Mouse (Mus musculus): Measurements from ENCODE around the gene Kctd20. TPM values are rescaled to one million over a fixed set of nuclear protein-coding genes. Genes with fewer than 3 reads are reported as not detected.
A peak's percentile ranks its signal among the peaks of the same experiment; 100 is the strongest.

Kctd20 gene
- polyA plus RNA-seq (2014; fragmentation: Nextera tagmentation; extraction: Ambion mirVana), result 78.9 and 82.8 TPM in 2 replicates

DNA sequence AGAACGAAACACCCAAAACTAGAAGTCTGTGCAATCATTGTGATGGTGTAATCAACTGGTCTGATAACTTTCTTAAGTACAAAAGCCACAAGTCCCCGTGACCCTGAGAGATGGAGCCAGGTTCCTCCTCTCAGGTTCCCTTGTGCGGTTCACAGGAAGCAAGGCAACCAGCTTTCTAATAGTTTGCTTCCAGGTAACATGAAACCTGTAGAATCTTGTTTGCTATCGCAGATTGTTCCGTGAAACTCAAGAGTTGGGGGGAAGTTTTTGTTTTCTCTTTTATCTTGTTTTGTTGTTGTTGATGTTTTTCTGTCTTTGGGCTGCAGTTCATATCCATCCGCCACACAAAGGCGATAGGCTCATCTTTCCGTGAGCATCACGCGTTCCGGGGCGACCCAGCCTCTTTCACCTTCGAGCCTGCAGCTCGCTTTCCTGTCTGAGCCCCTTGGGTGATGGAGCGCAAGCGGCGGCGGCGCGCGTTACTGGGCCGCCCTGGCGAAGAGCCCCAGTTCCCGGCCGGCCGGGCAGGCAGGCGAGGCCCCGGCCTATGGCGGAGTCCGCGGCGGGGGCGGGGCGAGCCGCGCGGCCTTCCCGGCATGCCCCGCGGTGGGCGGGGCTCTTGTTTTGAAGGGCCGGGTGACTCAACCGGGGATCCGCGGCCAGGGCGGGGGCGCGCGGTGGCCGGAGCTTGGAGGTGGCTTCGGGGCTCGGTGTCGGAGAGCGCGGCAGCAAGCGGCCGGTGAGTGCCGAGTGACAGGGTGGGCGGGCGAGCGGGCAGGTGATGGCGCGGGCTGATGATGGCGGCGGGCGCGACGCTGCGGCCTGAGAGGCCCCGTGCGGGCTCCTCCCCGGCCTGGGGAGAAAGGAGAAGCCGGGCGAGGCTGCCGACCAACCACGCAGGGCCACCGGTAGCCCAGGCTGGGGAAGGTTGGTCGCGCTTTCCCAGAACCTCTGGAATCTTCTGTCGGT, at the start of gene Kctd20:
Kctd20 (plus strand) TSS at position 120 of the 969 bp plus-strand sequence.
- no peaks in the 10 kb centered on the region for H3K36me3 ChIP-seq (replicated peaks; ENCODE audit: control insufficient read depth, insufficient read depth)
- peaks cover 21% of the 10 kb centered on the region for H3K4me1 ChIP-seq (replicated peaks; ENCODE audit: control insufficient read depth, insufficient read depth, low read length)
- H3K4me2 ChIP-seq (replicated peaks), result peak within 1 kb of the TSS; percentile 95
- H3K4me3 ChIP-seq (replicated peaks; ENCODE audit: low read length), result peak within 1 kb of the TSS; percentile 80
- H3K27ac ChIP-seq, result peak within 1 kb of the TSS; percentile 98
- H3K27me3 ChIP-seq (ENCODE audit: control insufficient read depth, insufficient read depth, low read length), result no peaks in the 10 kb centered on the region
- peak; percentile 93 for DNase-seq (ENCODE audit: low spot score)
- 2% methylated on average over 64 of the region's 80 CpGs for WGBS
- peak; percentile 94 for ATAC-seq (ENCODE audit: low FRiP score)
- H3K9ac ChIP-seq, result peak within 1 kb of the TSS; percentile 84
- H3K9me3 ChIP-seq (ENCODE audit: control insufficient read depth, low read length), result peaks cover 5% of the 10 kb centered on the region

DNA sequence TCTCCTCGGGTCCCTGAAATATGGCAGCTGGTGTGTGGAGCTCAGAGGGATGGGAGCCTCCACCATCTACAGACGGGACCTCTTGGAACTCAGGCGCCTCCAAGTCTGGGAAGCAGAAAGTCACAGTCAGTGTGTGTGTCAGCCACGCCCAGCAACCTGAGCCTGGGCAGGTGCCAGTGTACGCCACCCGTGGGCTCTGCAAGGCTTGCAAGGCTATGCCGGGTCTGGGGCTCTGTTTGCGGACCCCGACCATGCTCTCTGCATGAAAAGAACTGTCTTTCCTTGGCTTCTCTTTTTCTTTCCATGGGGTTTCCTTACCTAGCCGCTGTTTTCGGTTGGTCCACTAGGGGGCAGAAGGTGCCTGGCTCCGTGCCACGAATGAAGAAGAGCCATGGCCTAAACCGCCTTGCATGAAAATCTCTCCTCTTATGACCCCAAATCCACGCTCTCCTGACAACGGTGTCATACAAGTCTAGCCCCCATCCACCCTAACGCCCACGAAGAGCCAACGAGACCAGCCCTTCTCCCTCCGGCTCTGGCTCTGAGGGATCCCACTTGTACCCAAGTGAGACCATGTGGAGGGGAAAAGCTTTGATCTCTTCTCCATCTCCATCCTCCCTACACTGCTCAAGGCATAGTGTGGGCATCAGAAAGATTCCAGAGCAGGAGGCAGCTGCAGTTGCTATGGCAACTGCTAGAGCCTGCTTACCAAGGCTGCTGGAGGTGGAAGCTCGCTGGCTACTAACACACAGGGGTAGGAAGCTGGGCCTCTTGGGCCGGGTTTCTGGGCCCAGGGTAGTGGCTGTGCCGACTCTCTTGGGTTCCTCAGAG, 47.0 kb upstream of the Kctd20 start:
- Histone ChIP-seq H3K4me2 (replicated peaks) (peak overlapping the region; percentile 6; the same call in 1 of the 2 replicates), H3K4me3 (replicated peaks; ENCODE audit: low read length) (no peak overlapping the region), H3K27ac (peak overlapping the region; percentile 87), H3K27me3 (ENCODE audit: control insufficient read depth, insufficient read depth, low read length) (peaks cover 7% of the 10 kb centered on the region), H3K36me3 (replicated peaks; ENCODE audit: control insufficient read depth, insufficient read depth) (no peaks in the 10 kb centered on the region), H3K9me3 (ENCODE audit: control insufficient read depth, low read length) (no peaks in the 10 kb centered on the region), H3K9ac (peak overlapping the region; percentile 31; the same call in 1 of the 2 replicates), H3K4me1 (replicated peaks; ENCODE audit: control insufficient read depth, insufficient read depth, low read length) (peaks cover 18% of the 10 kb centered on the region)
- peak; percentile 84 for ATAC-seq (ENCODE audit: low FRiP score)
- WGBS, result 25% methylated on average over 23 of the region's 23 CpGs
- peak; percentile 83 for DNase-seq (ENCODE audit: low spot score)

DNA sequence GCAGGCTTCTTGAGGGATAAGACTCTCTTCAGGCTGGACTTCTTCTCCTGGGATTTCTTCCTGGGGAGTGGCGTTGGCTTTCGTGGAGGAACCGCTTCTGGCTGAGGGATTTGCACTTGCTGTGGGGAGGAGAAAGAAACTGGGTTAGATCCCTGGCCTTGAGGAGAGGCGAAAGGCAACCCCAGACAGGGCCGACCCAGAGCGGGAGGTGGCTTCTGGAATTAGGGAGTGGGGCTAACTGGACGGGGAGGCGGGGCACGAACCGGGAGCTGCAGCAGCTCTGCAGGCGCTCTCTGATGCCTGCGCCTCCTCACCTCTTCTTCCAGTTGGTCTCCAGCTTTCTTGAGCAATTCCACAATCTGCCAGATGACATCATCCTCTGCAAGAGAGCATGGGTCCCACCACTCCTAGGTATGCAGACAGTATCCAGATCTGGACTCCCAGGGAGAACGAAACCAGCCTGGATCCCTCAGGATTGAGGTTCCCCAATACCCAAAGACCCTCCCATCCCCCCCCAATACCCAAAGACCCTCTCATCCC, 46.3 kb upstream of the Kctd20 start:
- DNase-seq (ENCODE audit: low spot score) (no peak), ATAC-seq (ENCODE audit: low FRiP score) (no peak)
- peaks cover 10% of the 10 kb centered on the region for H3K27me3 ChIP-seq (ENCODE audit: control insufficient read depth, insufficient read depth, low read length)
- 71% methylated on average over 13 of the region's 13 CpGs for WGBS
- 0 out of 2 replicates have a peak overlapping the region, but pooled peaks have one; percentile 6 for H3K4me2 ChIP-seq (replicated peaks)
- H3K4me1 ChIP-seq (replicated peaks; ENCODE audit: control insufficient read depth, insufficient read depth, low read length), result peaks cover 18% of the 10 kb centered on the region
- H3K27ac ChIP-seq, result peak overlapping the region; percentile 87
- H3K36me3 ChIP-seq (replicated peaks; ENCODE audit: control insufficient read depth, insufficient read depth), result no peaks in the 10 kb centered on the region
- H3K9ac ChIP-seq, result 0 out of 2 replicates have a peak overlapping the region, but pooled peaks have one; percentile 31
- H3K4me3 ChIP-seq (replicated peaks; ENCODE audit: low read length), result no peak overlapping the region
- H3K9me3 ChIP-seq (ENCODE audit: control insufficient read depth, low read length), result no peaks in the 10 kb centered on the region

DNA sequence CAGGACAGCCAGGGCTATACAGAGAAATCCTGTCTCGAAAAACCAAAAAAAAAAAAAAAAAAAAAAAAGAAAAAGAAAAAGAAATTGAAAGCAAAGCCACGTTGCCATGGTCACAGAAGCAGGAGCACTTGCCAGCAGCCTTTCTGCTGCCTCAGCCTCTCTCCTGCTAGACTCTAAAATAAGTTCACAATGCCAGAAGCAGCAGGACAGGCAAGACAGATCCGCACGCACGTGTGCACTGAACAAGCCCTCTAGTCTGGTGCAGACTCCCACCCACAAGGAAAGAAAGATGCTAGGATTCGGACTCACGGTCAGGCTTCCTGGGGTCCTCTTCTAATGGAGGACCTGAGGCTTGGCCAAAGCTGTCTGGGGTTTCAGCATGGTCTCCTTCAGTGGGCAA, 43.8 kb upstream of the Kctd20 start:
- H3K9ac ChIP-seq, result no peak overlapping the region

DNA sequence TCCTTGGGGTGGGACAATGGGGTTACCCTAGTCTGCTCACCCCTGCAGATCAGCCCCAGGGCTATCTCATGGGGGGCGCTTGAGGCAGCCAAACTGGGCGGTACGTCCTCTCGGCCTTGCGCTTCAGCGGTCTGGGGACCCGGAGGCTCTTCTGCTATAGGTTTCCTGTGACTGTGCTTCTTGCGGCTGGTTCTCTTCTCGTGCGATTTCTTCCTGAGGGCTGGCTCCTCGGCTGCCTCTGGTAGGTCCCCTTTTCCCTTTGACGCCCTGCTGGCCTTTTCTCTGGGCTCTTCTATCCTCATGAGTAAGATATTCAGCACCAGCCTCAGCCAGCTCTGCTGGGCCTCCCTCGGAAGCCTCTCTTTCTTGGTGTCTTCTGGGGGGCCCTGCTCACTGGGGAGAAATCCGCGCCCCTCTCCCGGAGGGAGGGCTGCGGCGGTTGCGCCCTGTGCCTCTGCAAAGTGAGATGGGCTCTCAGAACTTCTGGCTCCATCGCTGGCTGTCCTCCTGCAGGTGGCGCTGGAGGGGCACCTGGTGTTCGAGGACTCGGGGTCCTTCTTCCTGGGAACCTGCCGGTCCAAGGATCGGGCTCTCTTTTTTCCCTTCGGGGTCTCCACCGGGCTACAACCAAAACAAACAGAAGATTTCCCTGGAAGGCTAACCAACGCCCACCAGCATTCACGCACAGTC, 42.4 kb upstream of the Kctd20 start:
- Histone ChIP-seq H3K9ac (0 out of 2 replicates have a peak overlapping the region, but pooled peaks have one; percentile 6), H3K27me3 (ENCODE audit: control insufficient read depth, insufficient read depth, low read length) (peaks cover 10% of the 10 kb centered on the region), H3K9me3 (ENCODE audit: control insufficient read depth, low read length) (no peaks in the 10 kb centered on the region), H3K4me2 (replicated peaks) (peak overlapping the region; percentile 38), H3K4me1 (replicated peaks; ENCODE audit: control insufficient read depth, insufficient read depth, low read length) (peaks cover 17% of the 10 kb centered on the region), H3K4me3 (replicated peaks; ENCODE audit: low read length) (no peak overlapping the region), H3K36me3 (replicated peaks; ENCODE audit: control insufficient read depth, insufficient read depth) (no peaks in the 10 kb centered on the region), H3K27ac (no peak overlapping the region)
- peak; percentile 47 for DNase-seq (ENCODE audit: low spot score)
- 9% methylated on average over 29 of the region's 29 CpGs for WGBS
- no peak for ATAC-seq (ENCODE audit: low FRiP score)

More for the DNA sequence above, 43.8 kb upstream of the Kctd20 start:
- 72% methylated on average over 7 of the region's 7 CpGs for WGBS
- ATAC-seq (ENCODE audit: low FRiP score), result no peak
- no peak overlapping the region for H3K4me3 ChIP-seq (replicated peaks; ENCODE audit: low read length)
- no peaks in the 10 kb centered on the region for H3K36me3 ChIP-seq (replicated peaks; ENCODE audit: control insufficient read depth, insufficient read depth)
- H3K9me3 ChIP-seq (ENCODE audit: control insufficient read depth, low read length), result no peaks in the 10 kb centered on the region
- H3K4me1 ChIP-seq (replicated peaks; ENCODE audit: control insufficient read depth, insufficient read depth, low read length), result peaks cover 18% of the 10 kb centered on the region
- H3K4me2 ChIP-seq (replicated peaks), result no peak overlapping the region
- DNase-seq (ENCODE audit: low spot score), result no peak
- no peak overlapping the region for H3K27ac ChIP-seq
- H3K27me3 ChIP-seq (ENCODE audit: control insufficient read depth, insufficient read depth, low read length), result peaks cover 10% of the 10 kb centered on the region

DNA sequence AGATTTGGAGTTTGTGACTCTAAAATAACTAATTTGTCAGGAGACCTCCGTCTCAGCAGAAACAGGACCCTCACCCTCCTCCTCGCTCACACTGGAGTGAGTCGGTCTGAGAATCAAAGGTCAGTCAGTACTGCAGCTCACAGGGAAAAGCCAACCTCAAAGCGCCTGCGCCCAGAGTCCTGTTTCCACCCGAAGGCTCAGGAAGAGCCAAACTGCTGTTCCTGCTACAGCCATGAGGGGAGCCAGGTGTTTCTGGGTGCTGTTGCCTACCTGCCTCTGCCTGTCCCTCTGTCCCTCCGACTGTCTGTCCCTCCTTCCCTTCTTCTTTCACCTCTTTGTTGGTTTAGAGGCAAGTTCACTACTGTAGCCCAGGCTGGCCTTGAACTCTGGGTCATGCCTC, 41.6 kb upstream of the Kctd20 start:
- DNase-seq (ENCODE audit: low spot score), result no peak
- no peak for ATAC-seq (ENCODE audit: low FRiP score)
- Histone ChIP-seq H3K4me1 (replicated peaks; ENCODE audit: control insufficient read depth, insufficient read depth, low read length) (peaks cover 10% of the 10 kb centered on the region), H3K4me3 (replicated peaks; ENCODE audit: low read length) (no peak overlapping the region), H3K36me3 (replicated peaks; ENCODE audit: control insufficient read depth, insufficient read depth) (no peaks in the 10 kb centered on the region), H3K4me2 (replicated peaks) (no peak overlapping the region), H3K27ac (no peak overlapping the region), H3K9ac (no peak overlapping the region), H3K9me3 (ENCODE audit: control insufficient read depth, low read length) (no peaks in the 10 kb centered on the region), H3K27me3 (ENCODE audit: control insufficient read depth, insufficient read depth, low read length) (peaks cover 10% of the 10 kb centered on the region)
- 26% methylated on average over 7 of the region's 7 CpGs for WGBS

DNA sequence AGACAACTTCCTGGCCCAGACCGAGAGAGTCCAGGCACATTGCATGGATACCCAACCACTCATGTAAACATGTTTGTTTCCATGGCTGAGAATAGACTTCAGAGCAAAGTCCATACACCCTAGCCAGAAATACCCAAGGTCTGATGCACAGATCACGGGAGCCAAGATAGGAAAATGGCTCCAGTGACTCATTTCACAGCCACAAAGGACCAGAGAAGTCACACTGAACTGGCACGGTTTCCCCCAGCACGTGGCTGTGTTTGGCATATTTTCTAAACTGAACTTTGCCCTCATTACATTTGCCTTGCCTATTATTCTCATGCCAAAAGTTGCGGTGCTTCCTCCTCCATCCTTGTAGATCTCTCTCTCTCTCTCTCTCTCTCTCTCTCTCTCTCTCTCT, 38.5 kb upstream of the Kctd20 start:
- Histone ChIP-seq H3K4me1 (replicated peaks; ENCODE audit: control insufficient read depth, insufficient read depth, low read length) (peaks cover 5% of the 10 kb centered on the region; the same call in 1 of the 2 replicates), H3K4me2 (replicated peaks) (no peak overlapping the region), H3K9ac (no peak overlapping the region), H3K9me3 (ENCODE audit: control insufficient read depth, low read length) (no peaks in the 10 kb centered on the region), H3K36me3 (replicated peaks; ENCODE audit: control insufficient read depth, insufficient read depth) (no peaks in the 10 kb centered on the region), H3K4me3 (replicated peaks; ENCODE audit: low read length) (no peak overlapping the region), H3K27me3 (ENCODE audit: control insufficient read depth, insufficient read depth, low read length) (peaks cover 10% of the 10 kb centered on the region), H3K27ac (no peak overlapping the region)
- DNase-seq (ENCODE audit: low spot score) (no peak), ATAC-seq (ENCODE audit: low FRiP score) (no peak)
- 79% methylated on average over 5 of the region's 5 CpGs for WGBS

DNA sequence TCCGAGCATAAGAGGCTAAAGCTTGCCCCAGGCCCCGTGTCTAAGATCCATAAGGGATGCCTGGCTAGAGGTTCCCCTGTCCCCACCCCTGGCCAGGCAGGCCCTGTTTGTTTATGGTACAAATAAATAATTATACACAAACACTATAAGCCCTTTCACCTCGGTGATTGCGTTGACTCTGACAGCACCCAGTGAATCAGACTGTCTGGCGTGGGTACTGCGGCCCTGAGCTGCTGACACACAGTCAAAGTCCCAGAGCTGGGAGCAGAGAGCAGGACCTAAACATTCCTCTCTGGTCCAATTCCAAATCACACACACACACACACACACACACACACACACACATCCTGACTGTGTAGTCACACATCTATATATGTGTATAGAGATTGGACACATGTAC, 37.8 kb upstream of the Kctd20 start:
- H3K4me3 ChIP-seq (replicated peaks; ENCODE audit: low read length), result no peak overlapping the region
- no peak overlapping the region for H3K4me2 ChIP-seq (replicated peaks)
- DNase-seq (ENCODE audit: low spot score) (no peak), ATAC-seq (ENCODE audit: low FRiP score) (no peak)
- no peak overlapping the region for H3K27ac ChIP-seq
- peaks cover 10% of the 10 kb centered on the region for H3K27me3 ChIP-seq (ENCODE audit: control insufficient read depth, insufficient read depth, low read length)
- 84% methylated on average over 6 of the region's 6 CpGs for WGBS
- peaks cover 5% of the 10 kb centered on the region; the same call in 1 of the 2 replicates for H3K4me1 ChIP-seq (replicated peaks; ENCODE audit: control insufficient read depth, insufficient read depth, low read length)
- no peaks in the 10 kb centered on the region for H3K9me3 ChIP-seq (ENCODE audit: control insufficient read depth, low read length)
- H3K36me3 ChIP-seq (replicated peaks; ENCODE audit: control insufficient read depth, insufficient read depth), result no peaks in the 10 kb centered on the region
- H3K9ac ChIP-seq, result no peak overlapping the region

All from hindbrain, embryonic 14.5 days (tissue).